Mouse (Mus musculus) cortical plate, adult 2 months (tissue): ENCODE results near the gene Bcl9l.

Source experiments
- CTCF ChIP-seq: fragments of 200-500 bp; IDR thresholded peaks from 2 replicates; pipeline ENCODE4 v1.5.1; 2011; ENCODE audit warnings: mild to moderate bottlenecking, control low read depth, low read length; ENCODE audit not compliant: insufficient read depth; ENCODE audit errors: extremely low read depth
- POLR2A ChIP-seq: fragments of 200-500 bp; IDR thresholded peaks from 2 replicates; pipeline ENCODE4 v1.6.1; 2011; ENCODE audit warnings: mild to moderate bottlenecking, low read length, control low read depth; ENCODE audit not compliant: insufficient read depth; ENCODE audit errors: extremely low read depth

GRCm38 (mm10) chr9:44483510-44484044, 952 bp downstream of the Bcl9l start:
- TF ChIP-seq POLR2A (no peak), CTCF (no peak)
